Mouse (Mus musculus) ovary, postnatal 14 days (tissue): ENCODE measurements around the gene Skida1.

Experiments
- DNase-seq: peaks from one replicate; pipeline ENCODE4 v3.0.0; 2022; ENCODE audit warnings: low spot score

Gene Skida1

GRCm38 (mm10) chr2:18038895-18039371, 9.9 kb downstream of the Skida1 start:
- DNase-seq: no peak

- no peak for DNase-seq
Measured at GRCm38 (mm10) chr2:18038141-18038752, 10.6 kb downstream of the Skida1 start.

GRCm38 (mm10) chr2:18037491-18037890, 11.4 kb downstream of the Skida1 start, which contains the start of gene A930004D18Rik:
TSS of gene A930004D18Rik (minus strand) at chr2:18037737.
- DNase-seq: no peak

GRCm38 (mm10) chr2:18034371-18035250, 14.2 kb downstream of the Skida1 start:
- no peak for DNase-seq

- no peak for DNase-seq
Measured at GRCm38 (mm10) chr2:18033166-18034108, 15.4 kb downstream of the Skida1 start.

GRCm38 (mm10) chr2:18032538-18032895, 16.3 kb downstream of the Skida1 start:
- no peak for DNase-seq

GRCm38 (mm10) chr2:18031831-18032537, 16.9 kb downstream of the Skida1 start:
- no peak for DNase-seq

GRCm38 (mm10) chr2:18031271-18031821, 17.5 kb downstream of the Skida1 start:
- DNase-seq: no peak

- no peak for DNase-seq
Measured at GRCm38 (mm10) chr2:18030581-18030980, 18.3 kb downstream of the Skida1 start.

- no peak for DNase-seq
Measured at GRCm38 (mm10) chr2:18029656-18030055, 19.2 kb downstream of the Skida1 start.

GRCm38 (mm10) chr2:18028140-18029021, 20.5 kb downstream of the Skida1 start:
- DNase-seq: peak; percentile 83

GRCm38 (mm10) chr2:18027448-18028139, 21.3 kb downstream of the Skida1 start:
- DNase-seq: peak; percentile 92

- no peak for DNase-seq
Measured at GRCm38 (mm10) chr2:18026116-18026947, 22.5 kb downstream of the Skida1 start.

GRCm38 (mm10) chr2:18025781-18026115, 23.1 kb downstream of the Skida1 start:
- DNase-seq: no peak

- DNase-seq: no peak
Measured at GRCm38 (mm10) chr2:18025116-18025515, 23.7 kb downstream of the Skida1 start.

GRCm38 (mm10) chr2:18022886-18023285, 26.0 kb downstream of the Skida1 start:
- no peak for DNase-seq

- no peak for DNase-seq
Measured at GRCm38 (mm10) chr2:18019122-18019521, 29.7 kb downstream of the Skida1 start.

GRCm38 (mm10) chr2:18017321-18017720, 31.5 kb downstream of the Skida1 start:
- DNase-seq: no peak

- no peak for DNase-seq
Measured at GRCm38 (mm10) chr2:18016639-18017038, 32.2 kb downstream of the Skida1 start.
